Mouse (Mus musculus) C2C12 (cell line): ENCODE data around the gene Heatr3. TPM values are rescaled to one million over a fixed set of nuclear protein-coding genes. Genes with fewer than 3 reads are reported as not detected.
A peak's percentile ranks its signal among the peaks of the same experiment; 100 is the strongest.

Experiments
- H3K27me3 ChIP-seq: one replicate; pipeline ENCODE4 v1.6.1; 2011; ENCODE audit not compliant: control insufficient read depth, insufficient read depth, insufficient read length
- H3K36me3 ChIP-seq: one replicate; pipeline ENCODE4 v1.6.1; 2011; ENCODE audit not compliant: control insufficient read depth, insufficient read depth
- H3K4me3 ChIP-seq: one replicate; pipeline ENCODE4 v1.5.1; 2011; ENCODE audit warnings: mild to moderate bottlenecking, control low read depth; ENCODE audit not compliant: poor library complexity, insufficient read depth, severe bottlenecking
- H3K79me2 ChIP-seq: one replicate; pipeline ENCODE4 v1.6.1; 2011; ENCODE audit not compliant: control insufficient read depth, insufficient read depth
- H3K79me3 ChIP-seq: one replicate; pipeline ENCODE4 v1.6.1; 2011; ENCODE audit warnings: low read depth, control low read depth
- H3ac ChIP-seq: one replicate; pipeline ENCODE3; 2011; ENCODE audit warnings: low read depth; ENCODE audit not compliant: control insufficient read depth, insufficient read length
- CEBPB ChIP-seq: IDR thresholded peaks from one replicate; pipeline ENCODE4 v1.6.1; 2011; ENCODE audit warnings: low read depth, mild to moderate bottlenecking, control low read depth, moderate library complexity
- CTCF ChIP-seq: IDR thresholded peaks from one replicate; pipeline ENCODE4 v1.5.1; 2011; ENCODE audit not compliant: control insufficient read depth, insufficient read depth, insufficient read length
- FOSL1 ChIP-seq: IDR thresholded peaks from one replicate; pipeline ENCODE4 v1.8.0; 2011; ENCODE audit warnings: mild to moderate bottlenecking, low read length; ENCODE audit not compliant: poor library complexity, insufficient read depth, severe bottlenecking
- MAX ChIP-seq: IDR thresholded peaks from one replicate; pipeline ENCODE4 v1.6.1; 2011; ENCODE audit warnings: mild to moderate bottlenecking, control low read depth
- MYOD1 ChIP-seq: IDR thresholded peaks from one replicate; pipeline ENCODE4 v1.6.1; 2011; ENCODE audit warnings: low read depth; ENCODE audit not compliant: control insufficient read depth, insufficient read length
- MYOG ChIP-seq: IDR thresholded peaks from one replicate; pipeline ENCODE4 v1.6.1; 2011; ENCODE audit not compliant: control insufficient read depth, insufficient read length; ENCODE audit errors: extremely low read depth
- USF1 ChIP-seq: IDR thresholded peaks from one replicate; pipeline ENCODE4 v1.6.1; 2011; ENCODE audit warnings: low read depth, mild to moderate bottlenecking, control low read depth, moderate library complexity
- polyA plus RNA-seq: library from polyadenylated mRNA; unstranded; fragments of >200 nt; fragmentation: generic; extraction: Trizol; gene quantifications from one replicate; pipeline ENCODE4 v1.2.1, GENCODE M21; 2012; ENCODE audit warnings: missing spikeins

Gene Heatr3
- polyA plus RNA-seq, 1 experiment, result 32.4 TPM

DNA sequence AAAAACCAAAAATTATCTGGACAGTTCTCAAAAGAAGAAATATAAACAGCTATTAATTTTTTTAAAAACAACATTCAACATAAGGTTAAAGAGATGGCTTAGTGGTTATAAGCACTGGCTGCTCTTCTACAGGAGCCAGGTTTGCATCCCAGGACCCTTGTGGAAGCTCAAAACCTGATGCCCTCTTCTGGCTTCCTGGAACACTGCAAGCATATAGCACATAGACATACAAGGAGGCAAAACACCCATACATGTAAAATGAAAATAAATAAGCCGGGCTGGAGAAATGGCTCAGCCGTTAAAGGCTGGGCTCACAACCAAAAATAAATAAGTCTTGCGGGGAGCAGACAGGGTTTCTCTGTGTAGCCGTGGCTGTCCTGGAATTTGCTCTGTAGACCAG lies 28.4 kb upstream of the Heatr3 start:
- Histone ChIP-seq H3K36me3 (no peaks in the 10 kb centered on the region), H3K27me3 (no peaks in the 10 kb centered on the region)

GRCm38 (mm10) chr8:88118456-88119036 lies 19.1 kb upstream of the Heatr3 start, which contains the start of gene Cnep1r1:
Cnep1r1 (plus strand) TSS chr8:88118769.
- no peaks in the 10 kb centered on the region for H3K27me3 ChIP-seq
- peak within 1 kb of the TSS; percentile 60 for H3K4me3 ChIP-seq
- H3ac ChIP-seq, result peak within 1 kb of the TSS; percentile 100
- peaks cover 14% of the 10 kb centered on the region for H3K36me3 ChIP-seq
- peaks cover 47% of the 10 kb centered on the region for H3K79me2 ChIP-seq
- peaks cover 29% of the 10 kb centered on the region for H3K79me3 ChIP-seq
- no peak for TF ChIP-seq MYOD1
- no peak for TF ChIP-seq FOSL1
- peak; percentile 61 for TF ChIP-seq CTCF
- TF ChIP-seq USF1, result no peak

More for the DNA sequence above, 28.4 kb upstream of the Heatr3 start:
- H3ac ChIP-seq, result no peak overlapping the region
- TF ChIP-seq USF1 (no peak), MYOD1 (no peak), MAX (no peak), CEBPB (no peak), MYOG (no peak), FOSL1 (no peak), CTCF (no peak)
- H3K79me2 ChIP-seq, result no peaks in the 10 kb centered on the region
- no peak overlapping the region for H3K4me3 ChIP-seq
- H3K79me3 ChIP-seq, result no peaks in the 10 kb centered on the region

DNA sequence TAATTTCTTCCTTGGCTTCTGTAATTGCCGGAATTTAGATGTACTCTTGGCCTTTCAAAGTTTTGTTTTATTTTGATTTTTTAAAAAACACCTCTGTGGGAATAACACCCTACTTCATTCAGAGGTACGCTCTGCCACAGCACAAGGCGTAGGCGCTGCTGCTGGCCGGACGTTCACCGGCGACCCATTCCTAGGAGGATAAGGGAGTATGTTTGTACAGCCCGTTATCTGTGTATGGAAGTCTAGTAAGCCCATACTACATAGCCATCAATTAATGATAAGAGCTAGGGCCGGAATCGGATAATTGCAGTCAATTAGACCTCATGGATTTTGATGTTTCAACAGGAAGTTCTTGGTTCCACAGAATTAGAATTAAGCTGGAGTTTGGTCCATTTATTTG lies 18.6 kb upstream of the Heatr3 start:
- Histone ChIP-seq H3ac (peak overlapping the region; percentile 100), H3K79me2 (peaks cover 52% of the 10 kb centered on the region), H3K36me3 (peaks cover 19% of the 10 kb centered on the region), H3K27me3 (no peaks in the 10 kb centered on the region), H3K79me3 (peaks cover 29% of the 10 kb centered on the region), H3K4me3 (peak overlapping the region; percentile 60)
- TF ChIP-seq MYOD1, result no peak
- no peak for TF ChIP-seq USF1
- no peak for TF ChIP-seq CTCF
- no peak for TF ChIP-seq FOSL1
- no peak for TF ChIP-seq CEBPB
- no peak for TF ChIP-seq MAX
- no peak for TF ChIP-seq MYOG

DNA sequence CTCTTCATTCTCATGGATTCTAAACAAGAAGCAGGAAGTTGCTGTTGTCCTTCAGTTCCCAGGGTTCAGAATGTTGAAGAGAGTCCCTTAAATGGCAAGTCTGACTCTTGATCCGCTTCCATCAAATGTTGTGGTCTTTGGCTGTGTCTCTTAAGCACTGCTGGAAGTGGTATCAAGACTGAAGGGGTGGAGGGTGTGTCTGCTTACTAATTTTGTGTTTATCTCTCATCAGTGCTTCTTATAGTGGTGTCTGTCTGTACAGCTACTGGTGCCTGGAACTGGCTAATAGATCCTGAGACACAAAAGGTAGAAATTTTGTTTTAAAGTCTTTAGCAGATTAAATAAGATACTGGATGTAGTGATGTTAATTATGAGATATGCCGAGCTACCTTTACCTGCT lies 12.8 kb upstream of the Heatr3 start:
- Histone ChIP-seq H3K27me3 (no peaks in the 10 kb centered on the region), H3K79me3 (peaks cover 22% of the 10 kb centered on the region), H3ac (no peak overlapping the region), H3K4me3 (no peak overlapping the region), H3K36me3 (peaks cover 59% of the 10 kb centered on the region), H3K79me2 (peaks cover 40% of the 10 kb centered on the region)
- no peak for TF ChIP-seq MAX
- no peak for TF ChIP-seq MYOG
- no peak for TF ChIP-seq USF1
- TF ChIP-seq FOSL1, result no peak
- no peak for TF ChIP-seq MYOD1
- TF ChIP-seq CEBPB, result no peak
- TF ChIP-seq CTCF, result no peak

DNA sequence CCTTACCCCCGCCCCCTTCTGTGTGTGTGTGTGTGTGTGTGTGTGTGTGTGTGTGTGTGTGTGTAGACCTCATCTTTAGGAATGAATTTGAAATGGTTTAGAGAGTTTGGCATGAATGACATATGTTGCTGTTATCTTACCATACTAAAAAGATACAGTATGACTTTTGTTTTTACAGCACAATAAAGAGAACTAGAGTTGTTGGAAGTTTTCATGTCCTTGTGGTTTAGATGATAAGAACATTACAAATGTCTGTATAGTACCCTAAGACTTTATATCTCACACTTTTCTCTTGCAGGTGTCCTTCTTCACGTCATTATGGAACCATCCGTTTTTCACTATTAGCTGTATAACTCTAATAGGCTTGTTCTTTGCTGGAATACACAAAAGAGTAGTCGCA lies 8.3 kb upstream of the Heatr3 start:
- Histone ChIP-seq H3K4me3 (no peak overlapping the region), H3K36me3 (peaks cover 67% of the 10 kb centered on the region), H3K79me3 (peaks cover 1% of the 10 kb centered on the region), H3K27me3 (no peaks in the 10 kb centered on the region), H3ac (no peak overlapping the region), H3K79me2 (no peaks in the 10 kb centered on the region)
- TF ChIP-seq MYOD1 (no peak), CTCF (no peak), USF1 (no peak), CEBPB (no peak), MYOG (no peak), FOSL1 (no peak), MAX (no peak)

DNA sequence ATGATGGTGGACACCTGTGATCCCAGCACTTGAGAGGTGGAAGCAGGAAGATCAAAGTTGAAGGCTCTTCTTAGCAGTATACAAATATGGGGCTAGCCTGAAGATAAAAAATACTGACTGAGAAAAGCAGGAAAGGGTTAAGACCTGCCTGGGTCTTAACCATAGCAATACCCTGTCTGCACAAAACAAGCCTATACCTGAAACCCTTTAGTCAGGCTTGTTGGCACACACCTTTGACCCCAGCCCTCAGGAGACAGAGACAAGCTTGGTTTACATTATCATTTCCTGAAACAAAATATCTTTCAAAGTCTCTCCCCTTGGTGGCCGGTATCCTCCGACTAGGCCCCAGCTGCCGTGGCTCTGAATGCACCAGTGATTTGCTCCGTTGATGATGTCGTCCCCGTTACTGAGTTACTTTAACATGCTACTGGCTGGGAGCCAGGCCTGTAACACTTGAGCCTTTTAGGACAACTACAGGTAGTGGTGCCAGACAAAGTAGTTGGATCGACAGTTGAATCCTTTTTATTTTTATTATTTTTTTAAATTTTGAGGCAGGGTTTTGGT lies 6.8 kb upstream of the Heatr3 start:
- TF ChIP-seq MYOG (no peak), CTCF (no peak), USF1 (no peak), FOSL1 (no peak), MAX (no peak), CEBPB (no peak)
- H3K79me3 ChIP-seq, result peaks cover 1% of the 10 kb centered on the region
- H3K36me3 ChIP-seq, result peaks cover 67% of the 10 kb centered on the region
- no peak overlapping the region for H3K4me3 ChIP-seq
- H3K27me3 ChIP-seq, result no peaks in the 10 kb centered on the region
- H3K79me2 ChIP-seq, result no peaks in the 10 kb centered on the region
- no peak overlapping the region for H3ac ChIP-seq
